Mouse (Mus musculus) forebrain, embryonic 13.5 days (tissue): ENCODE measurements around the gene Cpeb3. TPM values are rescaled to one million over a fixed set of nuclear protein-coding genes. Genes with fewer than 3 reads are reported as not detected.
A peak's percentile ranks its signal among the peaks of the same experiment; 100 is the strongest.

Source experiments
- ATAC-seq: fragments of 200-750 bp; cut with Nextera tagmentation; 2 replicates; pipeline ENCODE4 v1.8.0; 2017
- H3K27ac ChIP-seq: fragments of 300-500 bp; sonication (generic); 2 replicates; pipeline ENCODE4 v1.5.1; 2015; ENCODE audit warnings: inconsistent platforms, mild to moderate bottlenecking, moderate library complexity
- H3K27me3 ChIP-seq: fragments of 300-500 bp; sonication (generic); 2 replicates; pipeline ENCODE4 v1.6.1; 2015; ENCODE audit warnings: mild to moderate bottlenecking, inconsistent platforms
- H3K36me3 ChIP-seq: fragments of 300-500 bp; sonication (generic); 2 replicates; pipeline ENCODE4 v1.6.1; 2015; ENCODE audit warnings: mild to moderate bottlenecking, inconsistent platforms; ENCODE audit not compliant: poor library complexity, severe bottlenecking
- H3K4me1 ChIP-seq: fragments of 300-500 bp; sonication (generic); 2 replicates; pipeline ENCODE4 v1.6.1; 2015; ENCODE audit warnings: inconsistent platforms
- H3K4me2 ChIP-seq: fragments of 300-500 bp; sonication (generic); 2 replicates; pipeline ENCODE4 v1.6.1; 2015; ENCODE audit warnings: inconsistent platforms, mild to moderate bottlenecking, moderate library complexity
- H3K4me3 ChIP-seq: fragments of 300-500 bp; sonication (generic); 2 replicates; pipeline ENCODE4 v1.5.1; 2015; ENCODE audit warnings: mild to moderate bottlenecking, inconsistent platforms
- H3K9ac ChIP-seq: fragments of 300-500 bp; sonication (generic); 2 replicates; pipeline ENCODE4 v1.6.1; 2015; ENCODE audit warnings: mild to moderate bottlenecking, inconsistent platforms
- H3K9me3 ChIP-seq: fragments of 300-500 bp; sonication (generic); replicated peaks from 2 replicates; pipeline ENCODE4 v1.6.1; 2016; ENCODE audit warnings: inconsistent platforms
- WGBS: fragments of 180-500 bp; shearing (Covaris S2); methylation state at CpG from one replicate; pipeline ENCODE4 v1.1.7; 2015; 5-methylcytosine and 5-hydroxymethylcytosine counted together
- polyA plus RNA-seq: library from polyadenylated mRNA; unstranded; fragments of >200 nt; fragmentation: Nextera tagmentation; extraction: Ambion mirVana; gene quantifications from 2 replicates; pipeline ENCODE4 v1.2.1, GENCODE M21; 2015

The Cpeb3 gene
- polyA plus RNA-seq, 1 experiment from 2014 or later = 4.2 TPM

DNA sequence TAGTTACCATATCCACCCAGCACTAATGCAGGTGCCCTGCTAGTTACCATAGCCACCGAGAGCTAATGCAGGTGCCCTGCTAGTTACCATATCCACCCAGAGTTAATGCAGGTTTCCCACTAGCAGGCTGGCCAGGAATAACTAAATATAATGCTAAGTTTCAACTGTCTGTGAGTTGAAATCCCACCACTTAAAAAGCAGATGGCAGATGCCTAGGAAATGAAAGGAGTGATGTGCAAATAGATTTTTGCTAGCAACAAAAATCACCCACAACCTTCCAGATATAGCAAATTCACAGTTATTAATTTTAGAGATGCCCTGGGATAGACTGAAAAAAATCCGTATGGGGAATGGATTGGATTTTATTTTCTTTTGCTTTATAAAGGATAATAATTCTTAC, 176.0 kb downstream of the Cpeb3 start:
- no peaks in the 10 kb centered on the region for H3K36me3 ChIP-seq
- H3K4me2 ChIP-seq = no peak overlapping the region
- no peak overlapping the region for H3K4me3 ChIP-seq
- no peaks in the 10 kb centered on the region for H3K27me3 ChIP-seq
- no peaks in the 10 kb centered on the region for H3K4me1 ChIP-seq
- H3K9me3 ChIP-seq = no peaks in the 10 kb centered on the region
- no peak overlapping the region for H3K27ac ChIP-seq
- no peak for ATAC-seq
- 91% methylated on average over 2 of the region's 2 CpGs for WGBS
- H3K9ac ChIP-seq = no peak overlapping the region

DNA sequence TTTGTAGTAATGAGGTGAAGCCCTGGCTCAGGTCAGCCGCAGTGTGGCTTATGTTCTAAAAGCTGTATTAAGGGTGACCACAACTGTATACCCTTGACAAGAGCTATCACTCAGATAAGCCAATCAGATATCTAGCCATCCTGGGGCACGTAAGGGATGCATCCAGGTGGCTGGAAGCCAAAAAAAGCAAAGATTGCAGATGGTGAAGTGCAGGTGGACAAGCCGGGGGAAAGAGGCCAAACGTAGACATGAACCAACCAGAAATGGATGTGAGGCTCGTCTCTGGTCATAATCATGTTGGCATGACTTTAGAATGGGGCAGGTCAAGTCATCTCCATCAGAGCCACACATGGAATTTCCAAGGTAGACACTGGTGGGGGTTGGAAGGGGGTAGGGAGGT, 177.0 kb downstream of the Cpeb3 start:
- no peak for ATAC-seq
- H3K36me3 ChIP-seq = no peaks in the 10 kb centered on the region
- WGBS = 93% methylated on average over 5 of the region's 5 CpGs
- H3K4me3 ChIP-seq = no peak overlapping the region
- H3K27me3 ChIP-seq = no peaks in the 10 kb centered on the region
- H3K27ac ChIP-seq = no peak overlapping the region
- no peak overlapping the region for H3K9ac ChIP-seq
- H3K9me3 ChIP-seq = no peaks in the 10 kb centered on the region
- H3K4me2 ChIP-seq = no peak overlapping the region
- no peaks in the 10 kb centered on the region for H3K4me1 ChIP-seq

GRCm38 (mm10) chr19:37029771-37030170, 178.6 kb downstream of the Cpeb3 start:
- H3K4me1 ChIP-seq = no peaks in the 10 kb centered on the region
- no peak overlapping the region for H3K4me3 ChIP-seq
- 63% methylated on average over 6 of the region's 6 CpGs for WGBS
- no peaks in the 10 kb centered on the region for H3K9me3 ChIP-seq
- no peak overlapping the region for H3K9ac ChIP-seq
- no peak overlapping the region for H3K4me2 ChIP-seq
- H3K27ac ChIP-seq = no peak overlapping the region
- no peak for ATAC-seq
- H3K36me3 ChIP-seq = no peaks in the 10 kb centered on the region
- H3K27me3 ChIP-seq = no peaks in the 10 kb centered on the region

GRCm38 (mm10) chr19:37026408-37026807, 182.0 kb downstream of the Cpeb3 start:
- WGBS = 86% methylated on average over 11 of the region's 11 CpGs
- Histone ChIP-seq H3K9me3 (no peaks in the 10 kb centered on the region), H3K4me2 (no peak overlapping the region), H3K27me3 (no peaks in the 10 kb centered on the region), H3K27ac (no peak overlapping the region), H3K4me1 (0 out of 2 replicates have a peak, but pooled peaks cover 4% of the 10 kb centered on the region), H3K36me3 (no peaks in the 10 kb centered on the region), H3K4me3 (no peak overlapping the region), H3K9ac (no peak overlapping the region)
- ATAC-seq = no peak

DNA sequence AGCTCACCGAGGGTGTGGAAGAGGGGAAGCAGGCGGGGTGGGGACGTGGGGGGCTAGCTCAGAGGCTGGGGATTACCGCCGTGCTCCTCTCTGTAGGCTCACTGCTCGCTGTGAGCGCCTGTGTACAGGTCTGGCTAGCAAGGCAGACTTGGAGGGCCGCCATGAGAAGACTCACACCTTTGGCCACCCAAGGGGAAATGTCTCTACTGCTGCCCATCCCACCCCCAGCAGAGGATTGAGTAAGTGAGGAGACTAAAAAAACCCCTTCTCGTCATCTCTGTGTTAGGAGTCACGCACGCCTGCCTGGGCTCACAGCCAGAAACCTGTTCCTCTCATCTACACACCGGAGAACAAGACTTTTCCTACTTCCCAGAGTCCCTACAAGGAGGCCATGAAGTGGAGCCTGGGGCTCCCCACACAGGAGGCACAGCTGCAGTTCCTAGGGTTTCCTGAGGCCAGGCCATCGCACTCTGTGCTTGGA, 182.5 kb downstream of the Cpeb3 start:
- Histone ChIP-seq H3K4me1 (0 out of 2 replicates have a peak, but pooled peaks cover 4% of the 10 kb centered on the region), H3K27me3 (no peaks in the 10 kb centered on the region), H3K4me3 (no peak overlapping the region), H3K9me3 (no peaks in the 10 kb centered on the region), H3K9ac (no peak overlapping the region), H3K27ac (no peak overlapping the region), H3K36me3 (no peaks in the 10 kb centered on the region), H3K4me2 (no peak overlapping the region)
- 0 out of 2 replicates have a peak, but pooled peaks have one; percentile 28 for ATAC-seq
- WGBS = 82% methylated on average over 13 of the region's 13 CpGs

GRCm38 (mm10) chr19:37022146-37022545, 186.3 kb downstream of the Cpeb3 start:
- peaks cover 15% of the 10 kb centered on the region; the same call in 1 of the 2 replicates for H3K4me1 ChIP-seq
- H3K4me3 ChIP-seq = no peak overlapping the region
- no peak overlapping the region for H3K27ac ChIP-seq
- no peak overlapping the region for H3K4me2 ChIP-seq
- no peak for ATAC-seq
- H3K36me3 ChIP-seq = no peaks in the 10 kb centered on the region
- no peaks in the 10 kb centered on the region for H3K27me3 ChIP-seq
- no peaks in the 10 kb centered on the region for H3K9me3 ChIP-seq
- no peak overlapping the region for H3K9ac ChIP-seq
- WGBS = 89% methylated on average over 5 of the region's 5 CpGs

DNA sequence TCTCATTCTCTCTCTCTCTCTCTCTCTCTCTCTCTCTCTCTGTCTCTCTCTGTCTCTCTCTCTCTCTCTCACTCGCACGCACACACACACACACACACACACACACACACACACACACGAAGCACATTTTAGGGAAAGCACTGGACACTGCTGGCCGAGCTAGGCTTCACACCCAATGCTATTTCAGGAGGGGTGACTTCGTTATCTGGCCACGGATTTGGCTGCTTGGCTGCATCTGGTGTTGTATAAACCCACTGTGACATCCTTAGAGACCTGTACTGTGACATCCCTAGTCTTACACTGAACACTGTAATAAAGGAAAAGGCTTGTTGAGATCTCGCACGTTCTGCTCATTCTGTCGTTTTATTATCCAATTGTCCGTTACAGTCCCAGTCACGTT, 187.4 kb downstream of the Cpeb3 start:
- whole genome bisulfite sequencing = 72% methylated on average over 11 of the region's 11 CpGs
- ATAC-seq = no peak
- Histone ChIP-seq H3K27ac (no peak overlapping the region), H3K4me2 (no peak overlapping the region), H3K9me3 (no peaks in the 10 kb centered on the region), H3K27me3 (no peaks in the 10 kb centered on the region), H3K9ac (no peak overlapping the region), H3K36me3 (no peaks in the 10 kb centered on the region), H3K4me3 (no peak overlapping the region), H3K4me1 (peaks cover 15% of the 10 kb centered on the region; the same call in 1 of the 2 replicates)

GRCm38 (mm10) chr19:37020531-37020930, 187.9 kb downstream of the Cpeb3 start:
- Histone ChIP-seq H3K9ac (no peak overlapping the region), H3K27ac (no peak overlapping the region), H3K36me3 (no peaks in the 10 kb centered on the region), H3K27me3 (no peaks in the 10 kb centered on the region), H3K9me3 (no peaks in the 10 kb centered on the region), H3K4me3 (no peak overlapping the region), H3K4me2 (no peak overlapping the region), H3K4me1 (peaks cover 15% of the 10 kb centered on the region; the same call in 1 of the 2 replicates)
- 73% methylated on average over 4 of the region's 5 CpGs for WGBS
- no peak for ATAC-seq

GRCm38 (mm10) chr19:37018931-37019330, 189.5 kb downstream of the Cpeb3 start:
- Histone ChIP-seq H3K4me3 (peak overlapping the region; percentile 40), H3K4me1 (peaks cover 15% of the 10 kb centered on the region; the same call in 1 of the 2 replicates), H3K27ac (no peak overlapping the region), H3K27me3 (no peaks in the 10 kb centered on the region), H3K9ac (0 out of 2 replicates have a peak overlapping the region, but pooled peaks have one; percentile 52), H3K36me3 (peaks cover 8% of the 10 kb centered on the region), H3K9me3 (no peaks in the 10 kb centered on the region), H3K4me2 (peak overlapping the region; percentile 60)
- ATAC-seq = 0 out of 2 replicates have a peak, but pooled peaks have one; percentile 3
- WGBS = 52% methylated on average over 5 of the region's 5 CpGs

- Histone ChIP-seq H3K27me3 (no peaks in the 10 kb centered on the region), H3K4me1 (peaks cover 15% of the 10 kb centered on the region; the same call in 1 of the 2 replicates), H3K27ac (no peak overlapping the region), H3K4me3 (peak overlapping the region; percentile 40), H3K36me3 (peaks cover 13% of the 10 kb centered on the region), H3K9ac (0 out of 2 replicates have a peak overlapping the region, but pooled peaks have one; percentile 52), H3K9me3 (no peaks in the 10 kb centered on the region), H3K4me2 (peak overlapping the region; percentile 60)
- 3% methylated on average over 26 of the region's 26 CpGs for WGBS
- peak; percentile 94 for ATAC-seq
These were observed 190.0 kb downstream of the Cpeb3 start for GRCm38 (mm10) chr19:37018411-37018810.

DNA sequence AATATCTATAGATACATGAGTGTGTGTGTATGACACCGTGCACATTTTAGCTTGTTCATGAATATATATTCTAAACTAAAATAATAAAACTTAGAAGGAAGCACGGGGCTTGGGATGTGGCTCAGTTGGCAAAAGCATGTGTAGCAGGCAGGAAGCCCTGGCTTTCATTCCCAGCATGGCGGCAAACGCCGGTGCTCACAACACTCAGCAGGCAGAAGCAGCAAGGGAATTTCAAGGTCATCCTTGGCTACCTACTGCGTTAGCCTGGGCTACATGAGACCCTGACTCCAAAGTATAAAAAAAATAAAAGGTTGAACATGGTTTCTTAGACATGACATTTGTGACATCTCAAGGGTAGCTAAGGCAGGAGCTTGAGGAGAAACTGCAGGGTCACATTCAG, 191.5 kb downstream of the Cpeb3 start:
- ATAC-seq = no peak
- no peak overlapping the region for H3K27ac ChIP-seq
- H3K4me1 ChIP-seq = peaks cover 11% of the 10 kb centered on the region; the same call in 1 of the 2 replicates
- no peak overlapping the region for H3K4me3 ChIP-seq
- H3K9ac ChIP-seq = no peak overlapping the region
- WGBS = 95% methylated on average over 6 of the region's 6 CpGs
- H3K27me3 ChIP-seq = no peaks in the 10 kb centered on the region
- H3K4me2 ChIP-seq = no peak overlapping the region
- no peaks in the 10 kb centered on the region for H3K9me3 ChIP-seq
- H3K36me3 ChIP-seq = peaks cover 27% of the 10 kb centered on the region

- Histone ChIP-seq H3K4me1 (peaks cover 8% of the 10 kb centered on the region; the same call in 1 of the 2 replicates), H3K4me2 (no peak overlapping the region), H3K27me3 (no peaks in the 10 kb centered on the region), H3K4me3 (no peak overlapping the region), H3K9ac (no peak overlapping the region), H3K36me3 (peaks cover 50% of the 10 kb centered on the region), H3K27ac (no peak overlapping the region), H3K9me3 (no peaks in the 10 kb centered on the region)
- ATAC-seq = no peak
- 94% methylated on average over 8 of the region's 8 CpGs for WGBS
These were observed 194.0 kb downstream of the Cpeb3 start for GRCm38 (mm10) chr19:37014173-37014939.
